Mouse (Mus musculus) G1E (cell line): ENCODE measurements at regions not wholly inside any gene's neighbourhood (a gene's known extent, or its start where the extent isn't known, plus 50 kb on each side); places are given as distances from the start of the nearest gene placed in this dataset.

Experiments used
- GATA1 ChIP-seq: IDR thresholded peaks from 2 replicates; pipeline ENCODE4 v1.6.1; 2012; ENCODE audit warnings: borderline replicate concordance, low read length, inconsistent platforms, mixed read lengths
- POLR2AphosphoS5 ChIP-seq: IDR thresholded peaks from 2 replicates; pipeline ENCODE4 v1.6.1; 2012; ENCODE audit warnings: low read depth, low read length, inconsistent platforms; ENCODE audit not compliant: insufficient replicate concordance

- no peak for TF ChIP-seq POLR2AphosphoS5
- no peak for TF ChIP-seq GATA1
Observed at GRCm38 (mm10) chr5:45292833-45293546, 157.0 kb downstream of the Qdpr start.
